Mouse (Mus musculus) testis, adult 2 months (tissue): ENCODE results near the gene Clip2.

Source experiments
- CTCF ChIP-seq: fragments of 200-500 bp; IDR thresholded peaks from 2 replicates; pipeline ENCODE4 v1.5.1; 2012; ENCODE audit warnings: low read depth, mild to moderate bottlenecking, inconsistent platforms, low read length, moderate library complexity; ENCODE audit not compliant: control insufficient read depth, insufficient read depth, insufficient replicate concordance
- POLR2A ChIP-seq: fragments of 200-500 bp; IDR thresholded peaks from 2 replicates; pipeline ENCODE4 v1.6.1; 2012; ENCODE audit warnings: low read depth, mild to moderate bottlenecking, inconsistent platforms, low read length, moderate library complexity; ENCODE audit not compliant: control insufficient read depth

- TF ChIP-seq CTCF (no peak), POLR2A (no peak)
Observed at GRCm38 (mm10) chr5:134502591-134502990, 49.6 kb downstream of the Clip2 start.
